Mouse (Mus musculus): ENCODE data around the gene Tnfrsf14. TPM values are rescaled to one million over a fixed set of nuclear protein-coding genes. Genes with fewer than 3 reads are reported as not detected.
A peak's percentile ranks its signal among the peaks of the same experiment; 100 is the strongest.

Tnfrsf14 gene
- polyA plus RNA-seq, 2 experiments: 37.0 to 122 TPM

DNA sequence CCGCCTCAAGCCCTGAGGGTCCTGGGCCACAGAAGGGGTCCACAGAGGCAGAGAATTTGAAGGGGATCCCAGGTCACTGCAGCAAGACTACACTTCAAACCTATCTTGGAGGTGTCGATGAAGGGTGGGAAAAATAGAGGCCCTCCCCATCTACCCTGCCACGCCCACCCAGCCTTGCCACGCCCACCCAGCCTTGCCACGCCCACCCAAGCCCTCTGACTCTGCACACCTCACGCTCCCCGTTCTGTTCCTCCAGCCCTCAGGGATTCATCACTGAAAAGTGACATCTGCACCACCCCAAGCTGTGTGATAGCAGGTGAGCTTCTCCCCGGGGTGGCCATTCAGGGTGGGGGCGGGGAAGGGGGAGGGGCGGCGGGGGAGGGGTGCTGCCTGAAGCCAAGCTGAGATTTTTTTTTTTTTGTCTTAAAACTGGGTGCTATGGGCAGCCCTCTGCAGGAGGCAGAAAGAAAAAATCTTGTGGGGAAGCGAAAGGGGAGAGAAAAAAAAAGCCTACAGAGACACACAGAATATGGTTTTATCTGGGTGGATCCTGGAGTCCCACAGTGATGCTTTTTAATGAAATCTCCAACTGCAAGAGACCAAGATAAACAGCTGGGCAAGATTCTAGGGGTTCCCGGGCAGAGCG is 46.2 kb downstream of the Tnfrsf14 start:
- ATAC-seq (ENCODE audit: insufficient read depth) (peak; percentile 50), DNase-seq (ENCODE audit: low read depth in 3 of 3, low spot score in 3 of 3) (peak in 2 of 3 experiments; percentile 45 to 77)
- H3K27me3 ChIP-seq (ENCODE audit: control insufficient read depth, insufficient read depth, low read length): peaks cover 6% of the 10 kb centered on the region
- H3K4me2 ChIP-seq (ENCODE audit: low read depth): peak overlapping the region; percentile 72
- peaks cover 39 to 44% of the 10 kb centered on the region in 2 experiments for H3K4me1 ChIP-seq (replicated peaks; ENCODE audit: control insufficient read depth in 2 of 2, insufficient read depth in 2 of 2, low read length in 1 of 2)
- TF ChIP-seq EP300 (IDR thresholded peaks at IDR 0.05; ENCODE audit: low read depth) (no peak), CTCF (IDR thresholded peaks at IDR 0.05; ENCODE audit: low read depth) (no peak)
- WGBS (ENCODE audit: insufficient replicate concordance): 16% methylated on average over 13 of the region's 14 CpGs
- no peaks in the 10 kb centered on the region for H3K36me3 ChIP-seq (replicated peaks; ENCODE audit: control insufficient read depth, insufficient read depth, low read depth)
- H3K4me3 ChIP-seq (ENCODE audit: insufficient read depth in 1 of 2, low read depth in 2 of 2, low read length in 2 of 2): peak overlapping the region; percentile 40 to 44; a peak in 3 of 4 replicates
- peak overlapping the region; percentile 87 for H3K9ac ChIP-seq (replicated peaks)
- no peaks in the 10 kb centered on the region for H3K9me3 ChIP-seq (ENCODE audit: control insufficient read depth, low read length)
- peak overlapping the region; percentile 97 for H3K27ac ChIP-seq

DNA sequence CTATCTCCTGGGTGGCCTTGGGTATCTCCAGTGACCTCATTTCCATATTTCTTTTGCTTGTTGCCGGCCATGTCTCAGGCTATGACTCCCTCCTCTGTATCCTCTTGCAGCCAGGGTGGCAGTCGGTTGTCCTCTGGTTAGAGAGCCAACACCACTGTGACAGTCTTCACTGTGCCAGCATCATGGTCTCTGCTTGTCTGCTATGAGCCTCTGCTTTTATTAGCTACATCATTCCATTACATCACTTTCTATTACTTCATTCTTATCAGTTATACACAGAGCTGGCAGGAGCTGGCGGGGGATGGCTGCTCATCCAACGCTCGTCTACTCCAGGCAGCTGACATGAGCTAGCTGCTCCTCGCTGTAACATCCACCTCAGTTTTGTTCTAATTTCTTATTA is 47.6 kb downstream of the Tnfrsf14 start:
- 23% methylated on average over 6 of the region's 6 CpGs for WGBS (ENCODE audit: insufficient replicate concordance)
- Histone ChIP-seq H3K27me3 (ENCODE audit: control insufficient read depth, insufficient read depth, low read length) (peaks cover 9% of the 10 kb centered on the region), H3K4me2 (ENCODE audit: low read depth) (peak overlapping the region; percentile 72), H3K27ac (peak overlapping the region; percentile 97), H3K4me1 (replicated peaks; ENCODE audit: control insufficient read depth in 2 of 2, insufficient read depth in 2 of 2, low read length in 1 of 2) (peaks cover 39 to 44% of the 10 kb centered on the region in 2 experiments), H3K4me3 (ENCODE audit: insufficient read depth in 1 of 2, low read depth in 2 of 2, low read length in 2 of 2) (peak overlapping the region; percentile 31 to 36; a peak in 3 of 4 replicates), H3K9me3 (ENCODE audit: control insufficient read depth, low read length) (no peaks in the 10 kb centered on the region), H3K9ac (replicated peaks) (peak overlapping the region; percentile 87), H3K36me3 (replicated peaks; ENCODE audit: control insufficient read depth, insufficient read depth, low read depth) (no peaks in the 10 kb centered on the region)
- DNase-seq (ENCODE audit: low read depth in 3 of 3, low spot score in 3 of 3) (peak; percentile 76 to 81 (median 76)), ATAC-seq (ENCODE audit: insufficient read depth) (peak; percentile 86)
- TF ChIP-seq CTCF (IDR thresholded peaks at IDR 0.05; ENCODE audit: low read depth): no peak
- TF ChIP-seq EP300 (IDR thresholded peaks at IDR 0.05; ENCODE audit: low read depth): peak; percentile 87

DNA sequence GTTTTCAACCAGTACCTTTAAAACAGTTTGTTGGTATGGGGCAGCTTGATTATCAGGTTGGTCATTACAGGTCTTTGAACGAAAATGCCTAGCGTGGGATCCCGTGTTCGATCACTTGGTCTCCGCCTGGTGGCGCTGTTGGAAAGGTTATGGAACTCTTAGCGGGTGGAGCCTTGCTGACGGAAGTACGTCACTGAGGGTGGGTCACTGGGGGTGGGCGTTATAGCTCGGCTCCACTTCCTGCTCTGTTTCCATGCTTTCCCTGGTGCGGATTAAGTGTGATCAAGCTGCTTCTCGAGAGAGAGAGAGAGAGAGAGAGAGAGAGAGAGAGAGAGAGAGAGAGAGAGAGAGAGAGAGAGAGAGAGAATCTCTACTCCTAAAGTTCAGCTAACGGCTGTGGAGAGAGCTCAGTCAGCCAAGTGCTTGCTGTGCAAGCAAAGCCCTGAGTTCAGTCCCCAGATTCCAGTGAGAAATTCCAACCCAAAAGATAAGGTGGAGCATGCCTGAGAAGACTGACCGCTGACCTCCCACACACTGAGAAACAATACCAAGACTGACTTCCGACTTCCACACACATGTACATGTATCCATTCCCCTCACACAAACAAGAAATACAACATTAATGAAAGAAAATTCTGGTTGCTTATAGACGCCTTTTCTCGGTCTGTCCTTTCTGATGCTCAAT is 50.4 kb downstream of the Tnfrsf14 start:
- H3K36me3 ChIP-seq (replicated peaks; ENCODE audit: control insufficient read depth, insufficient read depth, low read depth): no peaks in the 10 kb centered on the region
- 8% methylated on average over 18 of the region's 18 CpGs for WGBS (ENCODE audit: insufficient replicate concordance)
- H3K9me3 ChIP-seq (ENCODE audit: control insufficient read depth, low read length): no peaks in the 10 kb centered on the region
- peak overlapping the region; percentile 85 for H3K27ac ChIP-seq
- TF ChIP-seq EP300 (IDR thresholded peaks at IDR 0.05; ENCODE audit: low read depth) (no peak), CTCF (IDR thresholded peaks at IDR 0.05; ENCODE audit: low read depth) (peak; percentile 97)
- DNase-seq (ENCODE audit: low read depth in 3 of 3, low spot score in 3 of 3): peak; percentile 87 to 90 (median 88)
- peak overlapping the region; percentile 43 to 61 for H3K4me3 ChIP-seq (ENCODE audit: insufficient read depth in 1 of 2, low read depth in 2 of 2, low read length in 2 of 2)
- peak overlapping the region; percentile 68 for H3K4me2 ChIP-seq (ENCODE audit: low read depth)
- peaks cover 39 to 44% of the 10 kb centered on the region in 2 experiments for H3K4me1 ChIP-seq (replicated peaks; ENCODE audit: control insufficient read depth in 2 of 2, insufficient read depth in 2 of 2, low read length in 1 of 2)
- peaks cover 3% of the 10 kb centered on the region for H3K27me3 ChIP-seq (ENCODE audit: control insufficient read depth, insufficient read depth, low read length)
- peak; percentile 66 for ATAC-seq (ENCODE audit: insufficient read depth)
- peak overlapping the region; percentile 49 for H3K9ac ChIP-seq (replicated peaks)

DNA sequence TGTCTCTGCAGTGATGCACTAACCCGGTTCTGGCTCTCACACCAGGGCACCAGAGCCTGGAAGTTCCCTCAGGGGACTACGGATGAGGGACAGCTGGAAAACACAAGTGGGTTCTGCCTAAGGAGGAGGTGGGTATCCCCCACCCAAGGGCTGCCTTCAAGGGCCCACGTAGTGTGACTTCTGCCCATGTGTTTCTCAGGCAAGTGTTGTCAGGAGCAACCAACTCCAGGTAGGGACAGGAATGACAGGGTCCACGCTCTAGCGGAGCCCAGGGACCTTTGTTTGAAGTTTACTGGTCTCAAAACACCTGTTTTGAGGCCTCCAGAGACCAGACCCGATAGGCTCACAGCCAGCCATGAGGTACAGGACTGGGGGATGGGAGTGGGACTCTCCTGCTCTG is 55.2 kb downstream of the Tnfrsf14 start:
- Histone ChIP-seq H3K27ac (no peak overlapping the region), H3K27me3 (ENCODE audit: control insufficient read depth, insufficient read depth, low read length) (peaks cover 3% of the 10 kb centered on the region), H3K36me3 (replicated peaks; ENCODE audit: control insufficient read depth, insufficient read depth, low read depth) (no peaks in the 10 kb centered on the region), H3K9me3 (ENCODE audit: control insufficient read depth, low read length) (no peaks in the 10 kb centered on the region), H3K9ac (replicated peaks) (no peak overlapping the region), H3K4me3 (ENCODE audit: insufficient read depth in 1 of 2, low read depth in 2 of 2, low read length in 2 of 2) (no peak overlapping the region), H3K4me2 (ENCODE audit: low read depth) (no peak overlapping the region), H3K4me1 (replicated peaks; ENCODE audit: control insufficient read depth in 2 of 2, insufficient read depth in 2 of 2, low read length in 1 of 2) (peaks cover 1 to 2% of the 10 kb centered on the region in 2 experiments)
- no peak for ATAC-seq (ENCODE audit: insufficient read depth)
- no peak for TF ChIP-seq CTCF (IDR thresholded peaks at IDR 0.05; ENCODE audit: low read depth)
- TF ChIP-seq EP300 (IDR thresholded peaks at IDR 0.05; ENCODE audit: low read depth): no peak
- WGBS (ENCODE audit: insufficient replicate concordance): 60% methylated on average over 6 of the region's 6 CpGs
- no peak for DNase-seq (ENCODE audit: low read depth in 3 of 3, low spot score in 3 of 3)

Other genes with a start within 250 kb of the Tnfrsf14 start
- gene Ttc34, start 91.1 kb downstream of the Tnfrsf14 start, polyA plus RNA-seq (2012; rRNA removed): not detected in 2 replicates
- 0.08 TPM in 1 of 2 replicates, not detected in the other for gene Ttc34, start 91.1 kb downstream of the Tnfrsf14 start, polyA plus RNA-seq (2014; fragmentation: Nextera tagmentation; extraction: Ambion mirVana)
- 2.1 and 2.4 TPM in 2 replicates for gene Mmel1, start 59.0 kb downstream of the Tnfrsf14 start, polyA plus RNA-seq (2012; rRNA removed)
- gene Mmel1, start 59.0 kb downstream of the Tnfrsf14 start, polyA plus RNA-seq (2014; fragmentation: Nextera tagmentation; extraction: Ambion mirVana): 2.7 and 2.9 TPM in 2 replicates
- 4.0 and 5.8 TPM in 2 replicates for gene Fam213b, start 29.4 kb downstream of the Tnfrsf14 start, polyA plus RNA-seq (2012; rRNA removed)
- gene Fam213b, start 29.4 kb downstream of the Tnfrsf14 start, polyA plus RNA-seq (2014; fragmentation: Nextera tagmentation; extraction: Ambion mirVana): 9.3 and 9.8 TPM in 2 replicates
- 0.04 and 0.16 TPM in 2 replicates for gene Hes5, start 32.4 kb upstream of the Tnfrsf14 start, polyA plus RNA-seq (2012; rRNA removed)
- gene Hes5, start 32.4 kb upstream of the Tnfrsf14 start, polyA plus RNA-seq (2014; fragmentation: Nextera tagmentation; extraction: Ambion mirVana): not detected in 2 replicates
- gene Pank4, start 35.6 kb upstream of the Tnfrsf14 start, polyA plus RNA-seq (2012; rRNA removed): 27.9 and 32.5 TPM in 2 replicates
- 19.5 and 21.6 TPM in 2 replicates for gene Pank4, start 35.6 kb upstream of the Tnfrsf14 start, polyA plus RNA-seq (2014; fragmentation: Nextera tagmentation; extraction: Ambion mirVana)
- gene Plch2, start 128.2 kb upstream of the Tnfrsf14 start, polyA plus RNA-seq (2012; rRNA removed): 0.09 and 0.12 TPM in 2 replicates
- 0.04 TPM in 1 of 2 replicates, not detected in the other for gene Plch2, start 128.2 kb upstream of the Tnfrsf14 start, polyA plus RNA-seq (2014; fragmentation: Nextera tagmentation; extraction: Ambion mirVana)
- 6.8 and 7.1 TPM in 2 replicates for gene Pex10, start 138.5 kb upstream of the Tnfrsf14 start, polyA plus RNA-seq (2012; rRNA removed)
- gene Pex10, start 138.5 kb upstream of the Tnfrsf14 start, polyA plus RNA-seq (2014; fragmentation: Nextera tagmentation; extraction: Ambion mirVana): 1.7 and 2.6 TPM in 2 replicates
- gene Rer1, start 157.8 kb upstream of the Tnfrsf14 start, polyA plus RNA-seq (2012; rRNA removed): 39.6 and 50.8 TPM in 2 replicates
- 95.1 and 97.7 TPM in 2 replicates for gene Rer1, start 157.8 kb upstream of the Tnfrsf14 start, polyA plus RNA-seq (2014; fragmentation: Nextera tagmentation; extraction: Ambion mirVana)
- gene Morn1, start 158.0 kb upstream of the Tnfrsf14 start, polyA plus RNA-seq (2012; rRNA removed): 1.0 and 1.1 TPM in 2 replicates
- 0.85 and 1.2 TPM in 2 replicates for gene Morn1, start 158.0 kb upstream of the Tnfrsf14 start, polyA plus RNA-seq (2014; fragmentation: Nextera tagmentation; extraction: Ambion mirVana)